Mouse (Mus musculus) forebrain, embryonic 11.5 days (tissue): ENCODE results near the gene Grid2ip. TPM values are rescaled to one million over a fixed set of nuclear protein-coding genes. Genes with fewer than 3 reads are reported as not detected.

ENCODE experiments used
- ATAC-seq: fragments of 200-750 bp; cut with Nextera tagmentation; replicated peaks from 2 replicates; pipeline ENCODE4 v1.8.0; 2017; ENCODE audit warnings: moderate TSS enrichment; ENCODE audit not compliant: low FRiP score
- DNase-seq: peaks from one replicate; pipeline ENCODE4 v3.0.0-alpha.2; 2017; ENCODE audit warnings: low spot score
- H3K27ac ChIP-seq: fragments of 300-500 bp; sonication (generic); 2 replicates; pipeline ENCODE4 v1.5.1; 2014; ENCODE audit warnings: low read depth, low read length
- H3K27me3 ChIP-seq: fragments of 300-500 bp; sonication (generic); 2 replicates; pipeline ENCODE4 v1.6.1; 2014; ENCODE audit warnings: mild to moderate bottlenecking, low read length, mixed read lengths; ENCODE audit not compliant: control insufficient read depth, insufficient read depth
- H3K36me3 ChIP-seq: fragments of 300-500 bp; sonication (generic); 2 replicates; pipeline ENCODE4 v1.6.1; 2014; ENCODE audit warnings: mild to moderate bottlenecking, low read length, moderate library complexity, mixed read lengths; ENCODE audit not compliant: control insufficient read depth, insufficient read depth
- H3K4me1 ChIP-seq: fragments of 300-500 bp; sonication (generic); replicated peaks from 2 replicates; pipeline ENCODE4 v1.6.1; 2014; ENCODE audit warnings: low read length, mixed read lengths; ENCODE audit not compliant: control insufficient read depth, insufficient read depth
- H3K4me2 ChIP-seq: fragments of 300-500 bp; sonication (generic); 2 replicates; pipeline ENCODE4 v1.6.1; 2014; ENCODE audit warnings: low read depth, mild to moderate bottlenecking, low read length, moderate library complexity, mixed read lengths; ENCODE audit not compliant: severe bottlenecking
- H3K4me3 ChIP-seq: fragments of 300-500 bp; sonication (generic); 2 replicates; pipeline ENCODE4 v1.5.1; 2014; ENCODE audit warnings: low read depth, low read length
- H3K9ac ChIP-seq: fragments of 300-500 bp; sonication (generic); 2 replicates; pipeline ENCODE4 v1.6.1; 2014; ENCODE audit warnings: low read length
- H3K9me3 ChIP-seq: fragments of 300-500 bp; sonication (generic); 2 replicates; pipeline ENCODE4 v1.6.1; 2016; ENCODE audit warnings: low read length, mixed read lengths; ENCODE audit not compliant: control insufficient read depth
- WGBS: fragments of 180-500 bp; shearing (Covaris S2); extraction: QIAGEN DNeasy Blood & Tissue Kit; methylation state at CpG from one replicate; pipeline ENCODE4 v1.1.7; 2014; 5-methylcytosine and 5-hydroxymethylcytosine counted together
- polyA plus RNA-seq: library from polyadenylated mRNA; unstranded; fragments of >200 nt; fragmentation: Nextera tagmentation; extraction: Ambion mirVana; gene quantifications from 2 replicates; pipeline ENCODE4 v1.2.1, GENCODE M21; 2014

Gene Grid2ip
- 0.31 and 0.64 TPM in 2 replicates for polyA plus RNA-seq

- WGBS = 15% methylated on average over 17 of the region's 17 CpGs
- Histone ChIP-seq H3K9ac (peak within 1 kb of the TSS; percentile 45; the same call in 1 of the 2 replicates), H3K9me3 (no peaks in the 10 kb centered on the region), H3K36me3 (no peaks in the 10 kb centered on the region), H3K27me3 (peaks cover 6% of the 10 kb centered on the region), H3K4me1 (peaks cover 10% of the 10 kb centered on the region; the same call in 1 of the 2 replicates), H3K4me3 (0 out of 2 replicates have a peak within 1 kb of the TSS, but pooled peaks have one; percentile 3), H3K27ac (no peak within 1 kb of the TSS), H3K4me2 (peak within 1 kb of the TSS; percentile 37; the same call in 1 of the 2 replicates)
- DNase-seq (peak; percentile 57), ATAC-seq (no peak)
Measured at GRCm38 (mm10) chr5:143356686-143357388, at the start of gene Grid2ip. Grid2ip (plus strand) TSS chr5:143357338.

DNA sequence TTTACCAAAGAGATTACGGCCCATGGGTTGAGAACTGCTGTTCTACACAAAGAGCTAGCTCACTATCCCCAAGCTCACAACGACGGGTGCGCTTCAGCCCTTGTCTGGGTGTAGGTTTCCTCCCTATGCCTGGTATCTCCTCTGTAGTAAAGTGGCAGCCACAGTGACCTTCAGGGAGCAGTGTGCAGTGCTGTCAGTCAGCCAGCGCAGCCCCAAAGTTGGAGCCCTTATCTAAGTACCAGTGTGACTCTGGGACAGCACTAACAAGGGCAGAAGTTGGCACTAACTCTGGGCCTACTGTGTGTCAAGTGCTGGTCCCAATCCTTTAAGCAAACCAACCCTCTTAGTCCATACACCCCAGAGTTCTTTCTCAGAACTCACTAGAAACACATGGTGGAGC lies 48.3 kb upstream of the Grid2ip start:
- WGBS = 95% methylated on average over 5 of the region's 5 CpGs

DNA sequence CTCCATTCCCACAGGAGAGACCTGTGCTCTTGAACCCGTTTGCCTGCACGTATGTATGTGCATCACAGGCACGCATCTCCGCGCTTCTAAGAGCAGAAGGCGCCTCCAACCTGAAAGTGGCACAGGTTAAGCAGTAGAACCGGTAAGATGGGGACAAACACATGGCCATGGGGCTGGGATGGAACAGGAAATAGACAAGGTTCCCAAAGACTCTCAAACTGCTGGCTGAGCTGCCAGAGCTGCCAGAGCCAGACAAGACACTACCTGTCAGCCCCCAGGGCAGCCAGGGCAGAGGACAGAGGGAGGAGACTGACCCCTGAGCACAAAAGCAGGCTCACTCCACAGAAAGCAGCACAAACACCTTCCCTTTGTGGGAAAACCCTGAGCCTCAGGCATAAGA lies 47.2 kb upstream of the Grid2ip start:
- Histone ChIP-seq H3K4me2 (no peak overlapping the region), H3K27me3 (no peaks in the 10 kb centered on the region), H3K4me3 (no peak overlapping the region), H3K9me3 (no peaks in the 10 kb centered on the region), H3K36me3 (peaks cover 20% of the 10 kb centered on the region), H3K4me1 (peaks cover 5% of the 10 kb centered on the region), H3K27ac (no peak overlapping the region), H3K9ac (no peak overlapping the region)
- ATAC-seq (no peak), DNase-seq (no peak)
- WGBS = 95% methylated on average over 7 of the region's 7 CpGs

More for the DNA sequence above, 48.3 kb upstream of the Grid2ip start:
- Histone ChIP-seq H3K36me3 (peaks cover 24% of the 10 kb centered on the region), H3K4me3 (no peak overlapping the region), H3K27me3 (no peaks in the 10 kb centered on the region), H3K9me3 (no peaks in the 10 kb centered on the region), H3K4me2 (no peak overlapping the region), H3K9ac (no peak overlapping the region), H3K4me1 (peaks cover 4% of the 10 kb centered on the region), H3K27ac (no peak overlapping the region)
- ATAC-seq = no peak
- DNase-seq = no peak

GRCm38 (mm10) chr5:143311886-143312285 lies 45.3 kb upstream of the Grid2ip start:
- no peak overlapping the region for H3K9ac ChIP-seq
- 68% methylated on average over 8 of the region's 8 CpGs for WGBS
- peaks cover 7% of the 10 kb centered on the region for H3K36me3 ChIP-seq
- ATAC-seq (no peak), DNase-seq (peak; percentile 90)
- no peak overlapping the region for H3K27ac ChIP-seq
- no peak overlapping the region for H3K4me3 ChIP-seq
- H3K4me2 ChIP-seq = no peak overlapping the region
- no peaks in the 10 kb centered on the region for H3K27me3 ChIP-seq
- peaks cover 8% of the 10 kb centered on the region for H3K4me1 ChIP-seq
- no peaks in the 10 kb centered on the region for H3K9me3 ChIP-seq

DNA sequence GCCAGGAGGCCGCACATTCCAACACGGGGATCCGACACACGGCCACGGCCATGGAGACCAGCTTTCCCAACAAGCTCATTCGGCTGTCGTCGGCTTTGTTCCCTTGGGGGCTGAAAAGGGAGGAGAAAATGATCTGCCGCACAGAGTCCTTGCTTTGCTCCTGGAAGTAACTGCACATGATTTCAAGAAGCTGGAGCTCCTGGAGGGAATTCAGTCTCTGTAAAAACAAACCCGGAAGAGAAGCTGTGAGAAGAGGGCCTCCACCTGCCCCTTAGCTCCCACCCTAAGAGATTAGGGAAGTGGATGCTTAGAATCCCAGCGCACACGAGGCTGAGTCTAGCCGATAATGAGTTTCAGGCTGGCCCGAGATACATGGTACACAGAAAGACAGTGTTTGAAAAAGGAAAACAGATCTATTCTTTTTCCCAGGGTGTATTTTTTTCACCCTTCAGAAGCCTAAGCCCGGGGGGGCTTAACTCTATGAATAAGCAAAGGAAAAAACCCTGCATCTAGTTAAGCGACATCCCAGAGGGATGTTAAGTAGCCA lies 42.9 kb upstream of the Grid2ip start:
- H3K9ac ChIP-seq = peak overlapping the region; percentile 97
- peak overlapping the region; percentile 67 for H3K4me2 ChIP-seq
- peaks cover 8% of the 10 kb centered on the region for H3K4me1 ChIP-seq
- DNase-seq = peak; percentile 57
- H3K27me3 ChIP-seq = no peaks in the 10 kb centered on the region
- peaks cover 7% of the 10 kb centered on the region; the same call in 1 of the 2 replicates for H3K36me3 ChIP-seq
- H3K4me3 ChIP-seq = peak overlapping the region; percentile 85
- 0 out of 2 replicates have a peak, but pooled peaks have one; percentile 22 for ATAC-seq
- H3K9me3 ChIP-seq = no peaks in the 10 kb centered on the region
- 3% methylated on average over 16 of the region's 16 CpGs for WGBS
- H3K27ac ChIP-seq = peak overlapping the region; percentile 92

GRCm38 (mm10) chr5:143314730-143315513 lies 42.2 kb upstream of the Grid2ip start, which contains the start of gene E130309D02Rik:
E130309D02Rik (minus strand) TSS chr5:143315360.
- peak within 1 kb of the TSS; percentile 85 for H3K4me3 ChIP-seq
- H3K9me3 ChIP-seq = no peaks in the 10 kb centered on the region
- peaks cover 7% of the 10 kb centered on the region; the same call in 1 of the 2 replicates for H3K36me3 ChIP-seq
- peak within 1 kb of the TSS; percentile 92 for H3K27ac ChIP-seq
- DNase-seq (peak; percentile 96), ATAC-seq (peak; percentile 86)
- peak within 1 kb of the TSS; percentile 67 for H3K4me2 ChIP-seq
- peak within 1 kb of the TSS; percentile 97 for H3K9ac ChIP-seq
- H3K27me3 ChIP-seq = no peaks in the 10 kb centered on the region
- peaks cover 8% of the 10 kb centered on the region for H3K4me1 ChIP-seq
- under 1% methylated on average over 91 of the region's 101 CpGs for WGBS

- Histone ChIP-seq H3K4me2 (peak overlapping the region; percentile 67; the same call in 1 of the 2 replicates), H3K9me3 (no peaks in the 10 kb centered on the region), H3K27me3 (no peaks in the 10 kb centered on the region), H3K27ac (no peak overlapping the region), H3K36me3 (peaks cover 10% of the 10 kb centered on the region; the same call in 1 of the 2 replicates), H3K9ac (peak overlapping the region; percentile 97), H3K4me3 (peak overlapping the region; percentile 85), H3K4me1 (peaks cover 8% of the 10 kb centered on the region)
- DNase-seq = no peak
- 10% methylated on average over 8 of the region's 8 CpGs for WGBS
- ATAC-seq = peak; percentile 47; the same call in 1 of the 2 replicates
Measured at GRCm38 (mm10) chr5:143315514-143315888, 41.6 kb upstream of the Grid2ip start.

DNA sequence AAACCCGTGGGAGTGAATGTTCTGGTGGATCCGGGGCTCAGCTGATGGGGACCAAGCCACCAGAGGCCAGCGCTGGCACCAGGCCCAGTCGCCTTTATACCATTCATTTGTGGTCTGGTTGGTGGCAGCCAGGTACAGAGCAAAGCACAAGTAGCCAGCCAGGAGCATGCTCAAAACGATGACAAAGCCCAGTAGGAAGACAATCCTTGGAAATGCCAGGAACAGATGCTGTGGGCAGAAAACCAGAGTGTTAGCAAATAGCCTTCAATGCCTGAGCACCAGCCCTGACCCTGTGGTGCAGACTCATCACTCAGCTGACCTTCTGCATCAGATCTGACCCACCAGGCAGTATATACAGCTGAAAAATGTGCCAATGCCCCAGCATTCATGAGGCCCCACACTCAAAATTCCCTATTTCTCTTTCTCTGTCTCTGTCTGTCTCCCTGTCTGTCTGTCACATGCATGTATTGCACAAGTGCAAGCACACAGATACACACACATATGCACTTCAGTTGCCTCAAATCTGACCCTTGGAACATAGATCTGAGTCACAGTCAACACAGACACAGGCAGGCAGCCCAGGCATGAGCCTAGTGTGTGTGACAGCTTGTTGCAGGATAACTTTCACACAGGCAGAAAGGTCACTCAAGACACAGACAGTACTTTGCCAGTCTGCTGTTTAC lies 40.4 kb upstream of the Grid2ip start:
- ATAC-seq (no peak), DNase-seq (no peak)
- Histone ChIP-seq H3K4me1 (peaks cover 8% of the 10 kb centered on the region), H3K4me2 (no peak overlapping the region), H3K36me3 (peaks cover 3% of the 10 kb centered on the region; the same call in 1 of the 2 replicates), H3K4me3 (no peak overlapping the region), H3K27ac (no peak overlapping the region), H3K27me3 (no peaks in the 10 kb centered on the region), H3K9ac (no peak overlapping the region), H3K9me3 (no peaks in the 10 kb centered on the region)
- 94% methylated on average over 5 of the region's 5 CpGs for WGBS
